Mouse (Mus musculus) lung, adult 18-20 months (tissue): ENCODE measurements around the gene Tnfrsf18.

Experiments
- DNase-seq, 2 experiments: peaks; one replicate each; pipeline ENCODE4 v3.0.0; 2022; ENCODE audit warnings: mixed read lengths in 2 of 2

The Tnfrsf18 gene

DNA sequence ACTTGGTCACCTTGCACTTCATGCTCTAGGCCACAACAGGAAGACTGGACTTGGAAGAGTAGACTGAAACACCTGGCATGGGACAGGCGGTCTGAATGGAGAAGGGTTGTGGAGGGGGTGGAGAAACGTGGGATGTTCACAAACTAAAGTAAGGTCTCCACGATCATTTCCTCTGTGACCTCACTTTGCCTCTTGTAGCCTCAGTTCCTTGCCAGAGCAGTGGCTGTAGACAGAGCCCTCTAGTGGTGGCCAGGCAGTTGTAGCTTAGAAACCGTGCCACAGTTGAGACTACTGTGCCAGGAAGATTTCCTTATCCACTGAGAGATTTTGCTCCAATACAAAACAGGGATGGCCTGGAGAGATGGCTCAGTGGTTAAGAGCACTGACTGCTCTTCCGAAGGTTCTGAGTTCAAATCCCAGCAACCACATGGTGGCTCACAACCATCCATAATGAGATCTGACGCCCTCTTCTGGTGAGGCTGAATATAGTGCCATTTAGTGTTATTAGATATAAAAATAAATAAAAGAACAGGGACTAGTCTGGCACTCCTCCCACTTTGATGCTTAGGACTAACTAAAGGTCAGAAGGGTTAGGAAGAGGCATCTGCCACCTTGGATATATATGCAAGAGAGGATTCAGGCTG, 7.6 kb downstream of the Tnfrsf18 start:
- peak; percentile 55 to 66 for DNase-seq

DNA sequence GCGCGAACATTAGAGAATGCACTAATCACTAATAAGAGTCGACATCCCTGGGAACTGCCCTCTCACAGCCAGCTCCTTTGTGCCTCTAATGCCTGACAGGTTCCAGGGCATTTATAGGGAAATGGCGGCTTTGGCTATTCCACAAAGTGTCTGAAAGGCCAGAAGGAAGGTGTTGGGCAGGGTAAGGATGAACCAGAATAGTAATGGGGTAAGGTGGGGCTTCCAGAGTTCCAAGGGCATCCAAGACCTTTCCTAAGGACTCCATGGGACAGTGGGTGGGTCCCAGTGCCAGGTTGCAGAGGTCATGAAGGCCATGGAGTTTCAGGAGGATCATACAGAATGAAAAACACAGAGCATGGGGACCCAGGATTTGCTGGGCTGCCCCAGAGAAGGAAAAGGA, 8.3 kb downstream of the Tnfrsf18 start:
- DNase-seq, result no peak

DNA sequence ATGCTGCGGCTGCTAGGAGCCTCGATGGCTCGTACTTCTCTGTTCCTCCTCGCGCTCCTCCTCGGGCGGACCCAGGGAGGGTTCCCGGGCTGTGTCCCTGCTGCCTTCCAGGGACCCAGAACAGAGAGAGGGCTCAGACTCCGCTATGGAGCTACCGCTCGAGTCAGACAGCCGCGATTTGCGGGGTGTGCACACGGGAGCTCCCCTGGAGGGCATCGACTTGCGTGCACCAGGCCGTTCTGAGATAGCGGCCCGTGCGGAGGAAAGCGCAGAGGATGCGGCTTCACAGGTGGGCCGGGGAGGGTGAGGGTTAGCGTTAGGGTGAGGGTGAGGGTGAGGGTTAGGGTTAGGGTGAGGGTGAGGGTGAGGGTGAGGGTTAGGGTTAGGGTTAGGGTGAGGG, 8.9 kb downstream of the Tnfrsf18 start:
- no peak for DNase-seq

DNA sequence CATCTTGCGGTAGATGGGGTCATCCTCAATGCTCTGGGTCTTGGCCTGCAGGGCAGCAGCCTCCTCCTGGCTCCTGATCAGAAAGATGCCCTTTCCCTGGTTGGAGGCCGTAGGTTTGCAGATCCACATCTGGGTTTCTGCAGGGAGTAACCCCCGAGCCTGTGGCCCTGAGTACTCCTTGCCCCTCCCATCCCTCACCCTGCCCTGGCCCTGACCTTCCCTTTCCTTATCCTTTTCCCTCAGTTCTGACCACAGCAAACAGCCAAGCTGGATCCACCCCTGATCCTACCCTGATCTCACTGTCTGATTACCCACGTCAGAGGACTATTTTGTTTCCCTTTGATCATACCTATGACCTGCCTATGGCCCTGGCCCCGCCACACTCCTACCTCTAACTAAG, 18.8 kb downstream of the Tnfrsf18 start:
- DNase-seq, result no peak

DNA sequence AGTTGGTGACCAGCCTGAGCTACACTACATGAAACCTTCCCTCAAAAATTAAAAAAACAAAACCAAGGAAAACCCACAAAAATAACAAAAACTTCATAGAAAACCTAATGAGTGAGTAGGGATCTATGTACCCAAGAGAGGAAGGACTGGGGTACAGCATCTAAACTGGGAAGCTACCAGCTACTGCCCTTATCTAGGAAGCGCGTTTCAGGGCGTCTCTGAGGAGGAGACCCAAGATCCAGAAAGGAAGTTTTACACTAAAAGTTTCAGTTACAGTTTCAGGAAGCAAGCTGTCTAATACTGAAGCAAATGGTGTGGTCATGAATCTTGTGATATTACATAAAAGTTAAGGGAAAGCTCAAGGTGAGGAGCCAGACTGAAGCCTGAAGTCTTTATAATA, 23.8 kb downstream of the Tnfrsf18 start:
- no peak for DNase-seq

DNA sequence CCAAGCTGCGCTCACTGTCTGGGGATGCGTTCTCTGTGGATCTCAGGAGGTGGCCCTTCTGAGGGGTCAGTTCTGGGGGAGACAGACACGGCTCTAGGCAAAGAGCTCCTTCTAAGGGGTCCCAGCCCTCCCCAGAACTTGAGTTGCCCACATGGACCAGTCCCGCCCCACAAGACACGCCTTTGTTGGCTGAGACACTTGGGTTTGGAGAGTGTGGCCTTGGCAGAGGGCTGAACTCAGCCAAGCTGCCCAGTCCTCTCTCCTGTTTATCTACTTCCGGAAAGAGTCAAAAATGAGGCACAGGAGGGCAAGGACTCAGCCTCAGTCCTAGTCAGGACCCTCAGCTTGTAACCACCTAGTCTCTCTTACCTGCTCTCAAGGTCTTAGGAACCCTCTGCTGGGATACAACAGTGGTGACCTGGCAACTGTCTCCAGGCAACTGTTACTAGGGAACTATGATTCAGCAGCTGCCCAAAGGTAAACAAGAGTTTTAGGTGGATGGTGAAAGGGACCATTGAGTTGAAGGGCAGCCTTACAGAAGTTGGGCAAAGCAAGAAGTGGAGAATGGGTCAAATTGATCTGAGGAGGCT, 24.5 kb downstream of the Tnfrsf18 start:
- peak; percentile 52 to 71 for DNase-seq

DNA sequence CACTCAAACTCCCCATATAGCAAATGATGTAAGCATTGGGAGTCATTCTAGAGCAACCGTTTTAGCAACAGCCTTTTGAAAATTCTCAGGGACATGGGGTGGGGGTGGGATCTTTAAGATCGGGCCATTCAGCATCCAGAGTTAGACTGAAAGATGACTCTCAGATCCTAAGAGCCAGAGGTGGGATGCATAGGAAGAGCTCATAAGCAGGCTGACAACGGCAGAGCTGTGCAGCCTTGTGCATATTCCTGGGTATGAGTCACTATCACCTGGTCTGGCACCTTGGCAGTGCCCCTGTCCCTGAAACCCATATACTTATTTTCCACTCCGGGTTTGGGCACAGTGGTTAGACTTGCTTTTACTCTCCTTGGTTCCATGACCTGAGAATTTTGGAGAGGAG, 27.1 kb downstream of the Tnfrsf18 start:
- DNase-seq, result no peak

DNA sequence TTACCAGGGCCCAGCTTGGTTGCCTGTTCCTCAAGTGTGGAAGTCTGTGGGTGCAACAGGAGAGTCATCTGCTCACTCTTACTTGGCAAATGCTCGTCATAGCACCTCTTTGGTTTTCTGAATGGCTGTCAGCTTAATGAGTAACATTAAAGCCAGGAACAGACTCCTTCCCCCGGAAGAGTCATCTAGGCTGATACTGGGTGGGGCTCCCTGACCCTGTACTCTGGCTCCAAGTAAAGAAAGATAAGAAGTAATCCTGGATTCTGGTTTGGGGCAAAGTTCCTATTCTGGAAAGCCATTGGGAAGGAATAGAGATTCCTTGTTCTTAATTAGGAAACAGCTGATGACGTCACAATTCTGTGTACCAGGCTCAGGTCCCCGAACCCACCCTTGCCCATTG, 28.2 kb downstream of the Tnfrsf18 start:
- DNase-seq, result no peak

DNA sequence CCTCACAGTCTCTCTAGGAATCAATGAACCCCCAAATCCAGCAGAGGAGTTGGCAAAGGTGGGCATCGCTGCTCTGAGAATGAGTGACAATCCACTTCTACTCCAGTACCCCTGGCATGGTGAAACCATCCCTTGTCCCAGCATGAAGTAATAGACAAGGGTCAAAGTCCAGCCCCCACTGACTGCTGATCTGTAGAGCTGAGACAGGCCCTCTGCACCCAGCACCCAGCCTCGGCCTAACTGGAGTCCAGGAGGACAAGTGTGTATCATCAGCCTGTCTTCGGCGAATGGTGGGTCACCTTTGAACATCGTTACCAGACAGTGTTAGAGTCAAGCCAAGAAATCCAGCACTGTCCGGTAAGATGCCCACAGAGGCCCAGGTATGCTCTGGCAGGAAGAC, 28.6 kb downstream of the Tnfrsf18 start:
- DNase-seq, result no peak

DNA sequence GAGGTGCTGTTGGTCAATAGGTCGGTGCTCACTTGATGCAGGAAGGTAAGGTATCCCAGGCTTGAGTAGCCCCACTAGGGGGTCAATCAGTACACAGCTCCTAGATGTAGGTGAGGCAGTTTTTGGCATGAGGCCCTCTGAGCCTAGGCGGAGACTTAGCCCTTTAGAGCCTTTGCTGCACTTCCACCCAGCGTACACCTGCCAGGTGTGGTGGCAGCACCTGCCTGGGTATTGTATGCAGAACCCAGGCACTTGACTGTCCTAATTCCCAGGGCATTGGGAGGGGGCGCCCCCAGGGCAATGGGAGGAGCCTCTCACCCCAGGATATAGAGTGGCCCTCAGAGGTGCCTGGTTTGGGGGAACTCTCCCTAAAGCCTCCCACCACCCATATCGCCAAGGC, 29.2 kb downstream of the Tnfrsf18 start:
- DNase-seq, result peak in 1 of 2 experiments; percentile 57

DNA sequence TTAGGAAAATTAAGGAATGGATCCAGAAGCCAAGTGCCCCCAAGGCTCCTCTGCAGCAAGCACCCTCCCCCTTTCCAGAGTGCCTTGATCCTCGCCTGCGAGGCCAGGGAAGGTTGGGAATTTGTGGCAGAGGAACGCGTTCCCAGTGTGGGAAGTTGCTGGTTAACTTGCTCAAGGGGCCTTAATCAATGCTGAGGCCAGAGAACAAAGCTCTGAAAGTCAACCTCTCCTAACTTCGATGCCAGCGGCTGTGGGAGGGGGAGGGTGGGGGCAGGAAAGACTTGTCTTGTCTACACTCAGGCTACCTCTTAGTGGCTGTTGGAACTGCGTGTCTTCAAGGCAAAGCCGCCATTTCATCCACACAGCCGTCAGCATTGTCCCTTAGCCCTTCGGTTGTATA, 31.7 kb downstream of the Tnfrsf18 start:
- no peak for DNase-seq

DNA sequence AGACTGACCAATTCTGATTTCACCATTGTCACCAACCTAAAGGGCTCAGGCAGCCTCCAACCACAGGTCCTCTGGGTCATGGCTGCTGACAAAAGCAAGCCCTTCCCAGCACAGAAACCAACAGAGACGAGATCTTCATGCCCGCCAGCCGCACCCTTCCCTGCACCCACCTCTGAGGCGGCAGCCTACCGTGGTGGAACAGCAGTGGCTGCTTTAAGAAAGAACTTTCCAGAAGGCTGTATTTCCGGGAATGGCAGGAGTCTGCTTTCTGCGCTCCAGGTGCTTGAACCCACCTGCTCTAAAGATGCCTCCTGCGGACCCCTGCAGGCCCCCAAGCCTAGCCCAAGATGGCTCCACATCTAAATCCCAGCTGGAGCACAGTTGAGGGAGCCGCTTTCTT, 32.9 kb downstream of the Tnfrsf18 start:
- DNase-seq, result no peak

DNA sequence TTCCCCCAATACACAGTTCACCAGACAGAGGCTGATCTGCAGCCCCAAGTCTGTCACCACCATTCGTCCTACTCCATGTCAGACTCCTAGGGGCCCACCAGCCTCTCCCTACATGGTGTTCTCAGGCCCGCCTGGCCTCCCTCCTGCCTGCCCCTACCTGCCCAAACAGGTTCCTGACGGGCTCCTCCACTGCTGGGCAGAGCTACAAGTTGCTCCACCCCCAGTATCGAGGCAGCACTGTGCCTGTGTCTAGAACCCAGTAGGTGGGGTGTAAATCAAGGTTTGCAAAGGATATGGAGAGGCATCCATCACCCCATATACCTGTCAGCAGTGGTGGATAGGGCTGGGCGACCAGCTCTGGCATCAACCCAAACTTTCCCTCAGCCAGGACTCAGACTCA, 33.3 kb downstream of the Tnfrsf18 start, which contains the start of gene Ttll10:
TSS of gene Ttll10 (minus strand) at position 154 of the 400 bp plus-strand sequence.
- DNase-seq, result peak; percentile 80 to 86

DNA sequence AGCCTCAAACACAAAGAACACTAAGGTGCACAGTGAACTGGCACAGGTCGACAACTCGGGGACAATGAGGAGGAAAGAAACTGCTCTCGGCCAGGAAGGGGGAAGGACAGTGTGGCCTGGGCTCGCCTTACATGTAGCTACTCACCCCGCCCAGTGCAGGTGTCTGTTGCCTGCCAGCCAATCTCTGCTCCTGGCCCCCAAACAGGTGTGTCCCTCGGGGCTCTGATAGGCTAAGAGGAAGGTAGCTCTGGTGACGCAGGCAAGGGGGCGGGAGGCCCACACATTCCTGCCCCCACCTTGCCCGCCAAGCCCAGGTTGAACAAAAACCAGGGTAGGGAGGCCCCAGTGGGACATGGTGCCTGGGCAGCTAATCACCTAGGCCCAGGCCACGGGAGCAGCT, 33.7 kb downstream of the Tnfrsf18 start:
- peak; percentile 92 to 96 for DNase-seq

DNA sequence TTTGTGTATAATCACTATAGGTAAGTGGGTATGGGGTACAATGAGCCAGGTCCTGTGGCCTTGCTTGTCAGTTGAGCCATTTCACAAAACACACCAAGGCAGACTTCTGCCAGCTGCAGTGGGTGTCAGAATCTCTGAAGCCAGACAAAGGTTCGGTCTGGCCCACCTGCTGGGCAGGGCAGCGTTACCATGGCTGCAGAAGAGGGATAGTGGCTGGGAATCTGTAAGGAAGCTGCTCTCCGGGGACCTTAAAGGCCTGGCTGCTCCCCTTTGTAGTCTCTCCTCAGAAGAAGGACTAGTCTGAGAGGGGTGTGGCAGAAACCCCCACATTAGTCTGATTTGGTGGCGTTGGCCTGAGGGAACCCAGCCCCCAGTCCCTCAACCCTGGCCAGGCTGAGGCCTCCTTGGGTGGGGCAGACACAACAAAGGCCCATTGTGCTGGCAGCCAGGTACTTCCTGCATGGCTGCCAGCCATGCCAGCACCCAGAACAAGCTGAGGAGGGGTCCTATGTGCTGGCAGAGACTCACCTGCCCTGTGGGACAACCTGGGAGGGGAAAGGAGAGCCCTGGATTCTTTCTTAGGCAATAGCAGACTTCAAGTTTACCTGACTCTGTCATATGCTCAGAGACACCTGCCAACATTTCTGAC, 38.0 kb downstream of the Tnfrsf18 start:
- DNase-seq, result no peak

DNA sequence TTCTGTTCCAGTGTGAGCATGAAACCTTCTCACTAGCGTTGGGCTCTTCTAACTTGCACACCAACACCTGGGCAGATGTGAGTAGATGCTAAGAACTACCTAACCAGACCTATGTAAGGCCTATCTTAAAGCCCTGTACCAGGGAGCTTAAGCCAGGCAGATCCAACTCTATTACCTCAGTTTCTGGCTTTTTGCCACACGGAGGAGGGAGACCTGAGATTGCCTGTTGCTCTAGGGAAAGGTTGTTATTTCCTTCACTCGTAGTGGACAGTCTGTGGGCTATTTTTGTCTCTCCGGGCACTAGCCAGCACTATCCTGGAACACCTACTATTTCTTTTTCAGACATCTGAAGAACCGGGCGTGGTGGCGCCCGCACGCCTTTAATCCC, 38.5 kb downstream of the Tnfrsf18 start:
- DNase-seq, result no peak

DNA sequence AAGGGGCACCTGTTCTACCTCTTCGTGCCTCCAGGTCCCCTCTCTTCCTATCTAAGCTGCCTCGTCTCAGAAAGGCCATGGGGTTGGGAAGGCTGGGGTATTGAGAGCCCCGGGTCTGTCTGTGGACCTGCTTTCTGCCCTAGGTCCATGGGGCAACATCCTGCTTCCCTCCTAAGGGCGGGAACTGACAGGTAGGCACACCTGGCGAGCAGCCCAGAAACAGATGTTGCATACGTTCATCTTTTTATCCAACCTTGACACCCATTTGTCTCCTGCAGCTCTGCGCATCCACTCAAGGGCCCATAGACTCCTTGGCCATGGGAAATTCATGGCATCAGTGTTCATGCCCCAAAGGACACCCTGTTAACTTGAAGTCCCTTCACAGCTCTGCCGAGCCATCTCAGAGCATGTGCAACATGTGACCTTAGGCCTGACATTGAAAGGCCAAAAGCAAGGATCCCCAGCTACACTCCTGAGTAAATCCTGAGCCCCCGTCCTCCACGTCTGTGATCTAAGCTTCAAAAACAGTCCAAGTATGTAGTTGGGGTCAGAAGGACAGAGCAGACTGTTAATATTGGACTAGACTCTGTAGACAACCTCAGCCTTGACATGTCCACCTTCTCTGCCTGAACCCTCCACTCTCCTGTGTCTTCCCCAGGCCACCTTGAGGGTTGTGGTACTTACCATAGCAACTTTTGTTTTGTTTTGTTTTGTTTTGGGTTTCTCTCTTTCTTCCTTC, 39.4 kb downstream of the Tnfrsf18 start:
- no peak for DNase-seq

DNA sequence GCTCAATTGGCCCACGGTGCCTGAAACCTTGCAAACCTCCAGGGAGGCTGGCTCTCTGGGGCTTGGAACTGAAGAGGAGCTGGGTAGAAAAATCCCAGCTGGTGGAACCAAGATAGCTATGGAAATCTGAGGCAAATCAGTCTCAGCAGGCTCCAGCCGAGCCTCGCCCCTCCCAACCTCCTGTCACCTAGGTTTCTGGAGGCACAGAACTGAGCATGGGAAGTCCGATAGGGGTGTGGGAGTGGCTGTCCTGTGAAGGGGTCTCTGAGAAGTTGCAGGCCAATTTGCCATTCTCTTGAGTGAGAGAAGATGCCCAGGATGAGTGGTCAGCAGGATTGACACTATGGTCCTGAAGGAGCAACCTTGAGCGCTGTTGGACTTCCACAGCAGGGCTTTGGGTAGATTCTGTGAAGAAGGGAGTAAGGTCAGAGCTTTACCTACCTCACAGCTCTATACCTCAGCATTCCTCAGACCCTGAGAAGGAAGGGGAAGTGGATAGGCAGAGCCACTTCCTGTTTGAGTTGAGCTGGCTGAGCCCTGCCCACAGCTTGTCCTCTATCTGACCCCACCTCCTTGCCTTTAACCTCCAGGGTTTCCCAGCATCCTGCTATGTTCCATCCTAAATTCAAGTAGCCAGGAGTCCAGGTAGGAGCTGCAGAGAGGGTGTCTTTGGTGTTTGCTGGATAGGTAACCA, 41.4 kb downstream of the Tnfrsf18 start:
- no peak for DNase-seq

DNA sequence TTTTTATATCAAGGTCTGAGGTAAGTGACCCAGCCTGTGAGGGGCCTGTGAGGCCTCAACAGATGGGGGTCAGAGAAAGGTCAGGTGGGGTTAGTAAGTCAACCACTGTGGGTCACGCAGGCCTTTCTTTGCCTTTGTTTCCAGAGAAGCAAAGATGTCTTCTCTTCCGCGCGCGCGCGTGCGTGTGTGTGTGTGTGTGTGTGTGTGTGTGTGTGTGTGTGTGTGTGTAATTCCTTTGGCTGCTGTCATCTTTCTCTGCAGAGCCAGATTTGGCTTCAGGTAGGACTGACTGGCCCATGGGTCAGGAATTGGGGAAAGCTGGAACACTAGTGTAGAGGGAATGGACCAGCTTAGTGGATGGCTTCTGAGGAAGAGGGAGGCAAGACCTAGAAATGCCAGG, 43.7 kb downstream of the Tnfrsf18 start:
- DNase-seq, result no peak

DNA sequence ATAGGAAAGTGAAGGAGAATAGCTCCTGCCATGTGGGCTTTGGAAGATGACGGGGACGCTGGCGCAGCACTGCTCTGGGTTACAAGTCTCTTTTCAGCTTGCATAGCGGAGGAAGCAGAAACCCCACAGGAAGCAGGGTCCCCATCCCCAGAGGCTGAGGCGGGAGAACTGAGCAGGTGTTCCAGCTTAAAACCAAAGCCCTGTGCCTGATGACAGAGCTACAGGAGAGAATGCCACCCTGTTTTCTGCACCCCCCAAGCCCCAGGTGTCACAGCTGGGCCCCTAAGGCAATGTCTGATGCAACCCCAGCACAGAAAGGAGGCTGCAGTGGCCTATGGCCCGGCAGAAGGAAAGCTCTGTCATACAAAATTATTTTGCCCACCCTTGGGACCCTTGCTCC, 44.3 kb downstream of the Tnfrsf18 start:
- DNase-seq, result no peak

DNA sequence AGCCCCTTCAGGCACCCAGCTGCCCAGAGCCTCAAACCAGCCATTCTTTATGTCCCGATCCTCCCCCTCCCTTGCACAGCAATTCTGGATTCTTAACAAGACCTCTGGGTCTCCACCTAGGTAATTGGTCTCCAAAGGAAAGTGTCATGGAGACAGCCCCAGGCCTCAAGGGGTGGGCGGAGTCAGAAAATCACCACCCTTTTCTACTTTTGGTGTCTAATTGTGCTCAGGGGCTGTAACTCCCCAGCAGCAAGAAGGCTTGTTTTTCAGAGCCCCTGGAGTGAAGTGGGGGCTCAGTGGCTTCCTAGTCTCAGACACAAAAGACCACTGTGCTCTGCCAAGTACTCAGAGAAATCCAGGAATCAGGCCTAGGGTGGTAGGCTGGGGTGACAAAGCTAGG, 44.8 kb downstream of the Tnfrsf18 start:
- no peak for DNase-seq

DNA sequence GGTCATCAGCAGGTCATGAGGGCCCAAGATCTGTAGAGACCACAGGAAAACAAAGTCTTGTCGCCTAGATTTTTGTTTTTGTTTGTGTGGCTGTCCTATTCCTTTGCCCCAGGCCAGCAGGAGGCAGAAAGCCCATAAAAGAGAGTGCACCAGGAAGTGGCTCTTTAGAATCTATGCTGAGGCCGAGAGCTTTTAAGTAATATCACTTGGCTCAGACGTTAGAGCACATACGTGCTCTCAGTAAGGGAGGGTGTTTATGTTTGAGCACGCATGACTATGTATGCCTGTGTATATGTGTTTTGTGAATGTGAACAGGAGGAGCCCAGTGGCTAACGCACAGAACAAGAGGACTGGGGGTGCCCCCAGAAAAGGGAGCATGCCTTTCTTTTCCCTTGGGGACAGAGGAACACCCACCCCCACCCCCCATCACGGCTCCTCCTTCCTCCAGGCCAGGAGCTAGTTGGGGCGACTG, 51.0 kb downstream of the Tnfrsf18 start:
- no peak for DNase-seq
